Mouse (Mus musculus) left cerebral cortex, adult 11 months (tissue): ENCODE data around the gene Grip1.

Source experiments
- DNase-seq: peaks from one replicate; pipeline ENCODE4 v3.0.0; 2022; ENCODE audit warnings: low spot score

Grip1 gene

DNA sequence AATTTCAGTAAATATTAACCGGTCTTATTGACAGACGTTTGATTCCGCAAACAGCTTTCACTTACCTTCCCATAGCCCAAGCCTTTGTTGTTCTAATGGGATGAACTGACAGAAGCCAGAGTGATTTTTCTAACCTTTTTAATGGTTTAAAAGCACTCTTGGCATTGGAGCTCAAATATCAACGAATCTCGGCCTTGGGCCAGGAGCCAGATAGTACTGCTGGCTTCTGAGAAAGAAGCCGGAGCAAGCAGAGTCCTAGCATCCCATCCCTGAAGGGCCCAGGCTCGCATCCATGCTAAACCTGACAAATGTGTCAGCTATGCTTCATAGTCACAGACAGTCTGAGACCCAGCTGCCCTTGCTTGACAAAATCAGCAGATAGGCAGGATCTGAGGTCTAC lies 302.6 kb downstream of the Grip1 start:
- DNase-seq = no peak

GRCm38 (mm10) chr10:119757219-119757618 lies 303.6 kb downstream of the Grip1 start:
- no peak for DNase-seq

DNA sequence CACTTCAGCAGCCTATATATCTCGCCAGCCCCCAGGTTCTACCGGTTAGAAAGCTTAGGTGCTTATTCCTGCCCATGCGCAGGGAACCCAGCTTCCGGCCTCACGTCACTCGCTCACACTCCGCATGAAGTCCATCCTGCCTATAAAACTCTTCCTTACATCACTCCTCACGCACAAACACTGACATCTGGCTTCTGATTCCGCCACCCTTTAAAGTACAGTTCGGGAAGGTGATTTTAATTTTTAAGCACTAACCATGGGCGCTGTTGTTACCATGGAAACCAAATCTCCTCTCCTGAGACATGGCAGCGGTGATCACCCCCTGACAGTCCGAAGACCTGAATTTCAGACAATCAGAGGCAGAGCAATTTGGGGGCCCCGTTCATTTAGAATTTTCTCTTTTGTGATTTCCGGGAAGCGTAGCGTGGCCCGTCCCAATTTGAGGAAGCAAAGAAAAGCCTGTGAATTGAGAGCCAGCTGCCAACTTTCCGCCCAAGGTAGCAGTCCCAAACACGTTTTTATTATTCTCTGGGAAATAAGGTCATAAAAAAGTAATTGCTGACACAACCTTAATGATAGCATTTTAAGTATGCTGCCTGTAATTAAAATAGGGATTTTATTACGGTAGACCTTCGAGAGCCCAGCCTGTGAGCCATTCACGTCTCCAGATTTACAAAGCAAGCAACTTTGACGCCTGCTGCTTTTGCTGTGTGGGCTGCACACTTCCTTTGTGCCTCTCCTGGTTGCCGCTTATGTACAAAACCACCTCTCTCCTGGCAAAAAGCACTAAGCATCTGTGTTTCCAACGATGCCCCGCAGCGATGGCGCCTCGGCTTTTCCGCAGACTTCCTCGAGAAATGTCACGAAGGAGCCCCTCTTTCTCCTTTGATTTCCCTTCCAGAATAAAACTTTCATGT lies 308.1 kb downstream of the Grip1 start:
- DNase-seq = no peak

DNA sequence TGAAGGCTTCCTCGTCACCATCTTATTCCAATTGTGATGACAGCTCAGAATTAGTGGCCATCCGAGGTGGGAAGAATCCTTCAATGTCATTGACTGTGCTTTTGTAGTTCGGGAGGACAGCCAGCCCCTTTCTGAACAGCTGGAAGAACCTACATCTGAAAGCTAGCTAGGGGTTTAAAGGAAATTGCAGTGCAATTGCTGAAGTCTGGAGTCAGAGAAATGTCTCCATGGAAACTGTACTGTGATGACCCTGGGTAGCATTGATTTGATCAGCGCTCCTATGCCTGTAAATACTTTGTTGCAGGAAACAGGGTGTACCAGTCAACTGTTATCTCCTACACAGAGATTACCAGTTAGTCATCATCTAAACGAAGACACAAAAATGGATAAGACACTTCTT lies 325.2 kb downstream of the Grip1 start:
- no peak for DNase-seq

GRCm38 (mm10) chr10:119779657-119780056 lies 326.0 kb downstream of the Grip1 start:
- DNase-seq = no peak

DNA sequence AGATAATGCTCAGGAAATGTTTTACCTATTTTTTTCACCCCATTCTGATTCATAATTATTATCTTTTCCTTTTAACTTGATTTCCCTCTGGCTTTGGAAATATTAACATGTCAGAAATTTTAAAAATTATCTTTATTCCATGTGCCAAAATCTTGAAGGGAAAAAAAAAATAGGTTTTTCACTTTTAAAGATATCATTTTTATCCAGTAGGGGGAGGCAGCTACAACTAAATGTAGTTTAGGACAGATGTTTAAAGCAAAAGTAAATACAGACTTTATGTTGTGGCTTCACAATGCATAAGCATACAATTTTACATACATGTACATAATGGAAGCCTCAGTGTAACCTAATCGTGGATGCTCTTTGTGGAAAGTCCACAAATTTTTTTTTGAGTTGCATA lies 336.9 kb downstream of the Grip1 start:
- DNase-seq = no peak

DNA sequence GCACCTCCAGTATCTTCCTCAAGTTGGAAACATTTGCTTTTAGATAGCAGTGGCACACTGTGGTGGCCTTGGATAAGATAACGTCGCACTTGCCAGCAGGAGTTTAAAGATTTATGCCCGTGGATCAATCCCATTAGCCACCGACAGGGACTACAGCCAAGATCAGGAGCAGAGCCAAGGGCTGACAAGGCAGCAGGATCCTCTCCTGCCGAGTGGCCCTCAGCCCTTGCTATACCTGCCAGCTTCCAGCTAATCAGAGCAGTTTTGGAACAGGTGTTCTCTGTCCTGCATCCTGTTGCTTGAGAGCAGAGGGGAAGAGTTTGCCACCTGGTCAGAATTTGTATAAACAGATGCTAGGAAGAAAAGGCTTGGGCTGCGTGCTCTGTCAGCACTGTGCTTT lies 348.8 kb downstream of the Grip1 start:
- no peak for DNase-seq

GRCm38 (mm10) chr10:119803633-119804422 lies 350.2 kb downstream of the Grip1 start:
- peak; percentile 55 for DNase-seq

- no peak for DNase-seq
These were observed 350.8 kb downstream of the Grip1 start for GRCm38 (mm10) chr10:119804423-119804814.

GRCm38 (mm10) chr10:119805082-119805481 lies 351.5 kb downstream of the Grip1 start:
- no peak for DNase-seq

DNA sequence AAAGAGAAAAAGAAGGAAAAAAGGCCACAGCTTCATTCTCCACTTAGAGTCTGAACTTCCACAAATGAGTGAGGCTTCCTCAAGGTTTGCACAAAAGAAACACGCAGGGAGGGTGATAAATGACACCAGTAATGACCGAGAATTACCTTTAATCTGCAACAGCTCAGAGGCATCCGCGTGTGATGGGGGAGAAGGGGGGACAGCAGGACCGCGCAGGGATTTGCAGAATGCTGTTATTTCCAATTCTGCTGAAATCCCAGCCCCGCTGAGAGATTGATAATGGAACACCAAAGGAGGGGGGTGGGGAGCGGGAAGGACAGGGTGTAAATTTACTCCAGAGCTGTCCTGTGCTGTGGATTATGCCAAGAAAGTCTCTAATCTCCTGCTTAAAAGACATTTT lies 352.5 kb downstream of the Grip1 start:
- DNase-seq = no peak

DNA sequence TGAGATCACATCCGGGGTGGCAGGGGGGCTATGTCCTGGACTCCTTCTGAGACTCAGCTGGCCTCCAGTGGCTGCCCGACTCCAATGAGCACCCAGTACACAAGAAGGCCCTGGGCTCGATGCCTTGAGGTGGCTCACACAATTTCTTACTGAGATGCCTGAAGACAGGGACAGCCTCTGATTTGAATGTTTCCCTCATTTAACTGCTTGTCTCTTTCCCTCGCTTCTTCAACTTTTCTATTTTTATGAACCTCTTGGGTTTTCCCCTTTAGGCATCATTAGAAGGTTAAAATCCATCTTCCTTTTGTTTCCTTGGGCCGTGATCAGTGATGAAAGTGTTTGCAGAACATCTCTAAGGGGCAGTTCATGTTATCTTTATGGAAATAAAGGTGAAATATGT lies 354.8 kb downstream of the Grip1 start:
- no peak for DNase-seq

GRCm38 (mm10) chr10:119814087-119814486 lies 360.5 kb downstream of the Grip1 start:
- DNase-seq = no peak

DNA sequence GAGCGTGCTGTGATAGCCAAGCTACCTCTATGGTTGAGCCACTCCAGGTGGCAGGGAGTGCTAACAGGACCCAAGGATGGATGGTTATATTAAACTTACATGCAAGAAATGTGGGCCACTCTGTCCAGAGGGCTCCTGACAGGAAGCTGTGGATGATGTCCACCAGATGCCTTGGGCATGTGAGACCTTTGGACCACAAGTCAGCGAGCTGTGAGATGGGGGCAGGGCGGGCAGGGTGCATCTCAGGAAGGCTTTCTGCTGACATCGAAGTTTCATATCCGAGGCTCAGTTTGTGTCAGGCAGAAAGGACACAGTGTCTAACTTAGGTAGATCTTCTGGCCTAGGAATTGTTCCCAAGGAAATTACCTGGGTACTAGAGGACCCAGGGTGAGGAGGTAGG lies 362.4 kb downstream of the Grip1 start:
- DNase-seq = no peak

DNA sequence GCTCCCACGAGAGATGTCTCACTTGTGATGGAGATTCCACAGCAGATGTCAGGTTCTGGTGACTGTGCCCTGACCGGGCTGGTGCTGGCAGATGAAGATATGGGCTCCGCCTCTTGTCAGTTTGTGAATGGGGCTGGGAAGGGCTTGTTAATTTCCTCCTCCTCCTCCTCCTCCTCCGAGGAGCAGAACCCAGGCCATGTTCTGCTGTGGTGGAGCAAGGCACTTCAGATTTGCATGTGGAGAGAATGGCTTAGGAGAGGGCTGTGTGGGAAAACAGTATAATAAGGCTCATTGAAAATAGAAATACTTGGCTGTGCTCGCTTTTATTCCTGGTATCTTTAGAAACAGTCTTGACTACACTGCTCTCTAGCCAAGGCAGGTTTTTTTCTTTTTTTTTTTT lies 364.8 kb downstream of the Grip1 start:
- no peak for DNase-seq

GRCm38 (mm10) chr10:119819102-119819681 lies 365.6 kb downstream of the Grip1 start:
- DNase-seq = peak; percentile 27

DNA sequence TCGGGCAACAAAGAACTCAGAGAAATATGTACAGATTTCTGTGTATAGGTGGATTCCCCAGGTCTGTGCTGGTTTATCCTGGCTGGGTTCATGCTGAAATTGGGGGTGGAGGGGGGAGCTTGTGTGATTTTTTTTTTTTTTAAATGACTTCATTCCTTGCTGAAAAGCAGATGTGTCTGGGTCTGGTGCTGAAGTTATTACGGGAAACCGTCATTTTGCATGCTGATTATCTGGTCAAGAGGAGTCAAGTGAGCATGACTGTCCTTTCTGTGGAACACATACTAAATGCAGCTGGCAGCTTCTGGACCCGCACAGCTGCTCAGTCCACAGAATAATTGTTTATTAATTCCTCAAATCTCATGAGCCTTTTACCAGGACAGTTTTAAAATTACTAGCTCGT lies 366.1 kb downstream of the Grip1 start:
- DNase-seq = no peak

- no peak for DNase-seq
These were observed 366.8 kb downstream of the Grip1 start for GRCm38 (mm10) chr10:119820428-119820827.

- no peak for DNase-seq
These were observed 370.1 kb downstream of the Grip1 start for GRCm38 (mm10) chr10:119823691-119824090.

GRCm38 (mm10) chr10:119824521-119824920 lies 370.9 kb downstream of the Grip1 start:
- no peak for DNase-seq

- DNase-seq = no peak
These were observed 376.8 kb downstream of the Grip1 start for GRCm38 (mm10) chr10:119830388-119830956.

- no peak for DNase-seq
These were observed 377.5 kb downstream of the Grip1 start for GRCm38 (mm10) chr10:119831086-119831485.
